ENCODE assay signal across 8 mouse cellular contexts in the genomic region with DNA sequence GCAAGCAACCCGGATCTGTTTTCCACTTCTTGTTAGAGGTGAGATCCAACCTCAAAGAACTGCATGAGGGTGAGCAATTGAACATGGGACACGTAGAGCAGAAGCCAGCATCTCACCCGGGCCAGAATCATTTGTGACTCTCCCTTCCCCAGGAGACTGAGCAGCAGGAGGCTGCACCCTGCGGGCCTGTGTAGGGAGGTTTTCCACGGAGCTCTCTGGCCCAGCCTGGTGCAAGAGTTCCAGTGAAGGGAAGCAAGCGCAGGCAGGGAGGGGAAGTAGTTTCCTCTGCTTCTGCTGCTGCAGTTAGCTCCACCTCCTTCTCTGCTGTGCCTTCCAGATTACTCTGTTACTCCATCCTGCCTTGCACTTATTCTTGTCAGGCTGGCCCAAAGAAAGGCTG.
DNase-seq lines count a peak whose midpoint lies in the region; ATAC-seq lines count a peak whose summit lies in the region.

No protein-coding gene starts in this region.

- 40% methylated on average over 6 of the region's 6 CpGs for WGBS in heart, embryonic 14.5 days
- 25% methylated on average over 6 of the region's 6 CpGs for WGBS in liver, embryonic 16.5 days (ENCODE audit: insufficient replicate concordance)
- WGBS in embryonic facial prominence, embryonic 10.5 days, result 57% methylated on average over 6 of the region's 6 CpGs

- no peak overlapping the region for H3K4me3 ChIP-seq in heart, embryonic 14.5 days (ENCODE audit: control insufficient read depth in 1 of 2, insufficient read depth in 1 of 2, low read depth in 1 of 2, low read length in 2 of 2)
- H3K4me3 ChIP-seq in liver, embryonic 16.5 days (ENCODE audit: low read depth, low read length), result no peak overlapping the region
- no peak overlapping the region for H3K4me3 ChIP-seq in embryonic facial prominence, embryonic 10.5 days

- H3K4me1 ChIP-seq in heart, embryonic 14.5 days (ENCODE audit: control insufficient read depth in 2 of 2, insufficient read depth in 2 of 2, low read length in 2 of 2), result peaks cover 5% of the 10 kb centered on the region in 2 experiments; a peak in 2 of 4 replicates
- H3K4me1 ChIP-seq in liver, embryonic 16.5 days (ENCODE audit: control insufficient read depth, low read depth, low read length), result no peaks in the 10 kb centered on the region
- H3K4me1 ChIP-seq in embryonic facial prominence, embryonic 10.5 days, result peaks cover 4% of the 10 kb centered on the region; the same call in 1 of the 2 replicates

- peak; percentile 35 for ATAC-seq in heart, embryonic 14.5 days (ENCODE audit: insufficient number of reproducible peaks, insufficient read depth, low FRiP score, low read depth)
- ATAC-seq in liver, embryonic 16.5 days (ENCODE audit: low read depth), result peak; percentile 48; the same call in 1 of the 2 replicates

- H3K36me3 ChIP-seq in heart, embryonic 14.5 days (ENCODE audit: control insufficient read depth, insufficient read depth, low read length), result no peaks in the 10 kb centered on the region
- no peaks in the 10 kb centered on the region for H3K36me3 ChIP-seq in liver, embryonic 16.5 days (ENCODE audit: control insufficient read depth, insufficient read depth)
- 0 out of 2 replicates have a peak, but pooled peaks cover 4% of the 10 kb centered on the region for H3K36me3 ChIP-seq in embryonic facial prominence, embryonic 10.5 days (replicated peaks)

- H3K9ac ChIP-seq in heart, embryonic 14.5 days (ENCODE audit: low read length), result 0 out of 2 replicates have a peak overlapping the region, but pooled peaks have one; percentile 6
- no peak overlapping the region for H3K9ac ChIP-seq in liver, embryonic 16.5 days (ENCODE audit: low read depth, low read length)

- H3K27me3 ChIP-seq in heart, embryonic 14.5 days (ENCODE audit: control insufficient read depth, insufficient read depth, low read length), result no peaks in the 10 kb centered on the region
- H3K27me3 ChIP-seq in liver, embryonic 16.5 days (ENCODE audit: control insufficient read depth, insufficient read depth, low read depth, low read length), result no peaks in the 10 kb centered on the region
- no peaks in the 10 kb centered on the region for H3K27me3 ChIP-seq in embryonic facial prominence, embryonic 10.5 days (replicated peaks; ENCODE audit: low read depth, poor library complexity, severe bottlenecking)

- H3K27ac ChIP-seq in heart, embryonic 14.5 days (replicated peaks in 1 of 2; ENCODE audit: control insufficient read depth in 1 of 2, insufficient read depth in 1 of 2, low read depth in 2 of 2, low read length in 2 of 2), result 0 out of 4 replicates have a peak overlapping the region, but pooled peaks of 1 of the 2 experiments have one; percentile 12
- no peak overlapping the region for H3K27ac ChIP-seq in liver, embryonic 16.5 days (ENCODE audit: low read length)
- H3K27ac ChIP-seq in embryonic facial prominence, embryonic 10.5 days (replicated peaks), result no peak overlapping the region

- DNase-seq in CD4-positive helper T cell, adult 2 months (ENCODE audit: low read depth, low spot score), result peak; percentile 34
- DNase-seq in MN1 (ENCODE audit: low spot score), result peak; percentile 48
- no peak for DNase-seq in layer of hippocampus, adult 8-10 months (ENCODE audit: low spot score in 2 of 2)
- no peak for DNase-seq in layer of hippocampus, postnatal 36 days
- no peak for DNase-seq in B cell, adult 2 months
- no peak for DNase-seq in embryonic facial prominence, embryonic 10.5 days (ENCODE audit: low spot score)

- no peaks in the 10 kb centered on the region for H3K9me3 ChIP-seq in heart, embryonic 14.5 days (ENCODE audit: control insufficient read depth, low read length)
- H3K9me3 ChIP-seq in liver, embryonic 16.5 days (replicated peaks; ENCODE audit: control insufficient read depth, low read length), result no peaks in the 10 kb centered on the region
- no peaks in the 10 kb centered on the region for H3K9me3 ChIP-seq in embryonic facial prominence, embryonic 10.5 days

- 0 out of 2 replicates have a peak overlapping the region, but pooled peaks have one; percentile 24 for H3K4me2 ChIP-seq in heart, embryonic 14.5 days (ENCODE audit: low read length)
- H3K4me2 ChIP-seq in liver, embryonic 16.5 days (ENCODE audit: low read depth, low read length), result no peak overlapping the region

Comparison
In these comparisons a context has a peak if more than half of its experiments do, and no peak if none do; other contexts are left out.
1. DNase-seq: peak in CD4-positive helper T cell, adult 2 months (single experiment) and MN1 (single experiment); none in layer of hippocampus, adult 8-10 months (0 of 2), layer of hippocampus, postnatal 36 days (0 of 2), B cell, adult 2 months (0 of 2) and embryonic facial prominence, embryonic 10.5 days (single experiment).